22 mouse cellular contexts compared by ENCODE assay signal in genomic region chr7:6151266-6151665, GRCm38 (mm10). TPM values are rescaled to one million over a fixed set of nuclear protein-coding genes. Genes with fewer than 3 reads are reported as not detected.
DNase-seq lines count a peak whose midpoint lies in the region; TF ChIP-seq lines count a peak whose summit lies in the region.
"Had no signal": no experiment of that assay in that cellular context is flagged by ENCODE, and none has a peak within 500 bp of the region (broad histone marks: within the 10 kb centered on the region; RNA-seq: fewer than 3 reads in every experiment).

No protein-coding gene starts in this region.

- WGBS in liver, adult 2 months, result 36% methylated on average over 1 of the region's 1 CpGs
- 63% methylated on average over 1 of the region's 1 CpGs for WGBS in macrophage (ENCODE audit: missing documents)

- no peak for DNase-seq in gastrocnemius, adult 2 months
- no peak for DNase-seq in gastrocnemius, postnatal 14 days
- peak; percentile 66 for DNase-seq in liver, adult 2 months (ENCODE audit: extremely low read depth, low read depth, low spot score)
- no peak for DNase-seq in liver
- no peak for DNase-seq in urinary bladder, adult 2 months (ENCODE audit: low spot score)
- DNase-seq: cerebellum, adult 11 months; forebrain, postnatal 0 days; left cerebral cortex, postnatal 4 days; right cerebral cortex, postnatal 25 days; thymus, postnatal 36 days had no signal

- peaks cover 61% of the 10 kb centered on the region for H3K4me1 ChIP-seq in liver, adult 2 months (ENCODE audit: control insufficient read depth, insufficient read depth, low read length)
- peaks cover 61% of the 10 kb centered on the region for H3K4me1 ChIP-seq in brown adipose tissue, adult 24 weeks (ENCODE audit: control insufficient read depth, insufficient read depth, insufficient read length, low read length)

- H3K36me3 ChIP-seq in liver, adult 2 months (ENCODE audit: control insufficient read depth, insufficient read depth, low read length), result no peaks in the 10 kb centered on the region
- no peaks in the 10 kb centered on the region for H3K36me3 ChIP-seq in macrophage (ENCODE audit: inconsistent target)
- H3K36me3 ChIP-seq: heart, embryonic 13.5 days had no signal

- TF ChIP-seq POLR2A in liver, adult 2 months (IDR thresholded peaks at IDR 0.05; ENCODE audit: extremely low read depth, insufficient read depth, low read length), result no peak

- peaks cover 76% of the 10 kb centered on the region for H3K79me2 ChIP-seq in liver, adult 2 months (ENCODE audit: control insufficient read depth, insufficient read depth, low read length)
- peaks cover 90% of the 10 kb centered on the region for H3K79me2 ChIP-seq in macrophage (ENCODE audit: inconsistent target)

- H3K27ac ChIP-seq in gastrocnemius, adult 2 months, result peak overlapping the region; percentile 99
- H3K27ac ChIP-seq in liver, adult 2 months (replicated peaks; ENCODE audit: insufficient read depth, low read depth, low read length), result peak overlapping the region; percentile 22
- peak overlapping the region; percentile 77 for H3K27ac ChIP-seq in brown adipose tissue, adult 24 weeks (replicated peaks; ENCODE audit: low read depth, low read length)
- H3K27ac ChIP-seq in macrophage, result peak overlapping the region; percentile 89
- H3K27ac ChIP-seq: forebrain, embryonic 10.5 days; heart, embryonic 13.5 days; kidney, postnatal 0 days; liver, embryonic 14.5 days had no signal

- peak overlapping the region; percentile 1; the same call in 1 of the 2 replicates for H3K4me3 ChIP-seq in gastrocnemius, adult 2 months
- H3K4me3 ChIP-seq in liver, adult 2 months (ENCODE audit: insufficient read depth, low read depth, low read length), result no peak overlapping the region
- H3K4me3 ChIP-seq in brown adipose tissue, adult 24 weeks (ENCODE audit: insufficient read depth, low read depth, low read length), result no peak overlapping the region
- H3K4me3 ChIP-seq in macrophage (ENCODE audit: inconsistent target), result no peak overlapping the region
- H3K4me3 ChIP-seq: forebrain, embryonic 10.5 days; heart, embryonic 13.5 days had no signal

- H3K27me3 ChIP-seq in liver, adult 2 months (ENCODE audit: control insufficient read depth, insufficient read depth, low read length), result no peaks in the 10 kb centered on the region
- H3K27me3 ChIP-seq: heart, embryonic 13.5 days had no signal

- TF ChIP-seq CTCF in gastrocnemius, adult 2 months (IDR thresholded peaks at IDR 0.05), result no peak
- TF ChIP-seq CTCF in liver, adult 2 months (IDR thresholded peaks at IDR 0.05; ENCODE audit: low read depth, low read length), result no peak

- no peak overlapping the region for H3K9ac ChIP-seq in liver, adult 2 months (ENCODE audit: low read depth, low read length)
- H3K9ac ChIP-seq: forebrain, postnatal 0 days; heart, embryonic 13.5 days; liver, embryonic 14.5 days had no signal

- intact Hi-C loops in gastrocnemius, adult 2 months (cut with DNase I), result no loop called here
- intact Hi-C loops in gastrocnemius, postnatal 14 days (cut with DNase I; ENCODE audit: low total_unique reads), result no loop called here

RNA-seq across cellular contexts. Expression of gene Zfp787, which starts 4.5 kb away (rescaled TPM):
- 10 to 100 TPM; 28.3 to 28.4 TPM for total RNA-seq in gastrocnemius, adult 2 months (2021)
- 10 to 100 TPM; 32.0 to 32.6 TPM for total RNA-seq in gastrocnemius, postnatal 14 days (2021)
- 33.7 and 36.8 TPM in 2 replicates for total RNA-seq in liver, adult 2 months (2014; rRNA removed)
- 46.0 and 51.7 TPM in 2 replicates for polyA plus RNA-seq in liver, adult 2 months (2012; rRNA removed)
- 28.2 and 41.7 TPM in 2 replicates for polyA plus RNA-seq in brown adipose tissue, adult 24 weeks (2012; ENCODE audit: insufficient read depth, insufficient read length, missing spikeins)
- total RNA-seq in macrophage (2018; cell fraction: chromatin; rRNA removed), result 100 to 1,000 TPM in 10 of 26 experiments, 10 to 100 TPM in 16; 52.0 to 126 (median 89.6) TPM
- 10 to 100 TPM; 14.0 to 36.7 (median 24.9) TPM for total RNA-seq in macrophage (2018; cell fraction: cytosol; rRNA removed)
- total RNA-seq in macrophage (2018; cell fraction: nucleus; rRNA removed), result 100 to 1,000 TPM in 2 of 26 experiments, 10 to 100 TPM in 24; 50.6 to 125 (median 69.4) TPM
- polyA plus RNA-seq in macrophage (2018), result 11.6 to 29.7 TPM (median 29.1 TPM) in 3 replicates
- polyA plus RNA-seq in urinary bladder, adult 2 months (2012; rRNA removed), result 33.4 and 38.5 TPM in 2 replicates

RNA-seq across cellular contexts. Expression of gene Zfp444, which starts 20.8 kb away (rescaled TPM):
- total RNA-seq in gastrocnemius, adult 2 months (2021), result 1 to 10 TPM; 7.4 to 9.1 TPM
- 1 to 10 TPM; 6.0 to 6.1 TPM for total RNA-seq in gastrocnemius, postnatal 14 days (2021)
- total RNA-seq in liver, adult 2 months (2014; rRNA removed), result 11.0 and 17.5 TPM in 2 replicates
- 23.9 and 29.7 TPM in 2 replicates for polyA plus RNA-seq in liver, adult 2 months (2012; rRNA removed)
- 5.1 and 7.7 TPM in 2 replicates for polyA plus RNA-seq in brown adipose tissue, adult 24 weeks (2012; ENCODE audit: insufficient read depth, insufficient read length, missing spikeins)
- 10 to 100 TPM in 24 of 26 experiments, 1 to 10 TPM in 2; 4.0 to 83.3 (median 31.6) TPM for total RNA-seq in macrophage (2018; cell fraction: chromatin; rRNA removed)
- total RNA-seq in macrophage (2018; cell fraction: cytosol; rRNA removed), result 10 to 100 TPM in 21 of 26 experiments, 1 to 10 TPM in 5; 6.1 to 21.9 (median 16.8) TPM
- 10 to 100 TPM in 23 of 26 experiments, 1 to 10 TPM in 3; 7.9 to 45.4 (median 23.0) TPM for total RNA-seq in macrophage (2018; cell fraction: nucleus; rRNA removed)
- polyA plus RNA-seq in macrophage (2018), result 5.2 to 17.1 TPM (median 13.0 TPM) in 3 replicates
- 21.3 and 23.1 TPM in 2 replicates for polyA plus RNA-seq in urinary bladder, adult 2 months (2012; rRNA removed)

RNA-seq across cellular contexts. Expression of gene Galp, which starts 45.6 kb away (rescaled TPM):
- total RNA-seq in gastrocnemius, adult 2 months (2021), result not detected
- total RNA-seq in gastrocnemius, postnatal 14 days (2021), result not detected
- total RNA-seq in liver, adult 2 months (2014; rRNA removed), result not detected in 2 replicates
- not detected in 2 replicates for polyA plus RNA-seq in liver, adult 2 months (2012; rRNA removed)
- polyA plus RNA-seq in brown adipose tissue, adult 24 weeks (2012; ENCODE audit: insufficient read depth, insufficient read length, missing spikeins), result not detected in 2 replicates
- total RNA-seq in macrophage (2018; cell fraction: chromatin; rRNA removed), result not detected
- not detected for total RNA-seq in macrophage (2018; cell fraction: cytosol; rRNA removed)
- total RNA-seq in macrophage (2018; cell fraction: nucleus; rRNA removed), result not detected
- not detected in 3 replicates for polyA plus RNA-seq in macrophage (2018)
- polyA plus RNA-seq in urinary bladder, adult 2 months (2012; rRNA removed), result not detected in 2 replicates
- total RNA-seq: adrenal gland, adult 18-20 months; forebrain, postnatal 0 days; hematopoietic stem cell, adult 5-6 weeks; left cerebral cortex, postnatal 4 days had no signal
- polyA plus RNA-seq: forebrain, embryonic 10.5 days; forebrain, postnatal 0 days; gonadal fat pad, adult 2 months; heart, embryonic 13.5 days; hindbrain, embryonic 16.5 days; intestine, postnatal 0 days; kidney, postnatal 0 days; liver, embryonic 14.5 days; midbrain, embryonic 11.5 days had no signal

Comparison
In these comparisons a context has a peak if more than half of its experiments do, and no peak if none do; other contexts are left out.
1. H3K27ac ChIP-seq: peak in every context shown above with its lines; median percentile 99 in gastrocnemius, adult 2 months; 89 in macrophage; 77 in brown adipose tissue, adult 24 weeks; 22 in liver, adult 2 months.